Mouse (Mus musculus) left cerebral cortex, postnatal 25 days (tissue): ENCODE data around the gene Arhgef10l. TPM values are rescaled to one million over a fixed set of nuclear protein-coding genes. Genes with fewer than 3 reads are reported as not detected.

ENCODE experiments used
- DNase-seq, 2 experiments: peaks; one replicate each; pipeline ENCODE4 v3.0.0; 2022; ENCODE audit warnings: low spot score in 2 of 2, mixed read lengths in 1 of 2
- intact Hi-C: fragments of 180-260 bp; cut with DNase I; formaldehyde crosslinking; loops from one replicate; pipeline ENCODE4 v1.15.1; 2025
- total RNA-seq, 2 experiments: library from RNA; stranded (reverse); gene quantifications; 2 replicates each; pipeline ENCODE4 v1.2.3; 2021

Arhgef10l gene
- total RNA-seq, 2 experiments from 2014 or later = 53.2 to 57.9 TPM

GRCm38 (mm10) chr4:140695675-140696585, 30.1 kb upstream of the Arhgef10l start:
- no peak for DNase-seq
- intact Hi-C loops = no loop called here

- intact Hi-C loops = no loop called here
- no peak for DNase-seq
Measured at GRCm38 (mm10) chr4:140695146-140695545, 29.3 kb upstream of the Arhgef10l start.

DNA sequence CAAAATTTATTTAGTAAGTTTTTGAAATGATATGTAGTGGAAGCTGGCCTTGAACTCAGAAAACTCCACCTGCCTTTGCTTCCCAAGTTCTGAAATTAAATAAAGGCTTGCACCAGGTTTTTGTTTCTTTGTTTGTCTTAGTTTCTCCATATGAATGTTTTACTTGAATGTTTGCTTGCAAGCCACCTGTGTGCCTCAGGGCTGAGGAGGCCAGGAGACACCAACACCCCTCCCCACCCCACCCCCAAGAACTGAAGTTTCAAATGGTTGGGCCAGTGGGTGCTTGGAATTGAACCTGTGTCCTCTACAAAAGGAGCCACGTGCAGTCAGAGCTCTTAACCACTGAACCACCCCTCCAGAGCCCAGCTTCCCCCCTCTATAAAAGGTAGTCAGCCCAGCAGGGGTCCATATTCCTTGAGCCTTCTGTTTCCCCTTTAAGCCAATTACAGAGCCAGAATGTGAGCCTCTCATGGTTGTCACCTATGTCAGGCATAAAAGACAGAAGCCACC, 28.8 kb upstream of the Arhgef10l start:
- no peak for DNase-seq
- intact Hi-C loops = no loop called here

GRCm38 (mm10) chr4:140693513-140693912, 27.7 kb upstream of the Arhgef10l start:
- intact Hi-C loops = no loop called here
- no peak for DNase-seq

GRCm38 (mm10) chr4:140691481-140691880, 25.7 kb upstream of the Arhgef10l start:
- DNase-seq = no peak
- intact Hi-C loops = no loop called here

GRCm38 (mm10) chr4:140689873-140690655, 24.3 kb upstream of the Arhgef10l start:
- no peak for DNase-seq
- intact Hi-C loops = no loop called here

DNA sequence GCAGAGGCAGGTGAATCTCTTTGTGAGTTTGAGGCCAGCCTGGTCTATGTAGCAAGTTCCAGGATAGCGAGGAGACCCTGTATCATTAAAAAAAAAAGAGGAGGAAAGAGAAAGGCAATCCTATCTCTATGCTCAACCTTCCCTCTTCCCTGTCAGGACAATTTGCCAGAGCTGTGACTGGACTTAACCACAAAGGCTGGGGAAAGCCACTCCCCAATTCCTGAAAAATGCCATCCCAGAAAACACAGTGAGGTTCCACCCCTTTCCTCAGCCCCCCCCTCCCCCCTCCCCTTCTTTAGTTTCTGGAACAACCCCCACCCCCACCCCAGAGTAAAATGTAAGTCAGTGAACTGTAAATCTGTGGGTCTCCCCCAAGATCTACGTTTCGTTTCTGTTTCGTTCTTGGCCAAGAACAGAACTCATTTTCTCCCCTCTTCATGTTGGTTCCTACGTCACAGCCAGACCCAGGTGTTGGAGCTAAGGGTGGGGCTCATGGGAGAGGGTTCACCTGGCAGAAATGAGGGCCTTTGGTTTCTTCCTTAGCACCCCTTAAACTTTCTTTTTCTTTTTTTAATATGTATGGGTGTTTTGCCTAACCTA, 23.1 kb upstream of the Arhgef10l start:
- intact Hi-C loops = no loop called here

GRCm38 (mm10) chr4:140688044-140688825, 22.4 kb upstream of the Arhgef10l start:
- intact Hi-C loops = no loop called here
- no peak for DNase-seq

More for the DNA sequence above, 23.1 kb upstream of the Arhgef10l start:
- no peak for DNase-seq

GRCm38 (mm10) chr4:140684881-140685303, 19.1 kb upstream of the Arhgef10l start:
- DNase-seq = no peak
- intact Hi-C loops = no loop called here

- DNase-seq = peak in 1 of 2 experiments; percentile 20
- intact Hi-C loops = no loop called here
Measured at GRCm38 (mm10) chr4:140684141-140684871, 18.5 kb upstream of the Arhgef10l start.

- intact Hi-C loops = no loop called here
- DNase-seq = no peak
Measured at GRCm38 (mm10) chr4:140683608-140684007, 17.8 kb upstream of the Arhgef10l start.

- intact Hi-C loops = loop anchor here (2.0 kb wide), 1 partner anchor 64 kb away; no protein-coding TSS in a partner anchor
- DNase-seq = no peak
Measured at GRCm38 (mm10) chr4:140680731-140681397, 15.1 kb upstream of the Arhgef10l start.

GRCm38 (mm10) chr4:140679723-140680380, 14.0 kb upstream of the Arhgef10l start:
- intact Hi-C loops = loop anchor here (1.0 to 10.0 kb wide), 6 partner anchors 34 to 805 kb away; no protein-coding TSS in a partner anchor
- peak; percentile 79 to 88 for DNase-seq

DNA sequence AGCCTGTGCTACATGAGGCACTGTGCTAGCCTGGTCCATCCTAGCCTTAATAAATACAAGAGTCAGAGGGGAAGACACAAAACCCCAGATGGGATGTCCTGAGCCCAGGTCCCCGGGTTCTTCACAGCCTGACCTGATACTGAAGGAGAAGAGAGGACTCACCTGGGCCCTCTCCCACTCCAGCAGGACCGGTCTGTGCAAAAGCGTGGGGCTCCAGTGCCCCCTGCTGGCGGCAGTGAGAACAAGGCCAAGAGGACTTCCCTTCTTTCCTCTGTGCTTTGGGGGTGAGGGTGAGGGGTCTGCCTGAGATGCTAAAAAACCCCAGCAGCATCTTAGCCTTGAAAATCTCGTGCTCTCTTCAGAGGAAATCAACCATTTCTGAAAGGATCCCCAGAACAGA, 13.2 kb upstream of the Arhgef10l start:
- DNase-seq = no peak
- intact Hi-C loops = loop anchor here (1.0 to 10.0 kb wide), 5 partner anchors 35 to 804 kb away; no protein-coding TSS in a partner anchor

DNA sequence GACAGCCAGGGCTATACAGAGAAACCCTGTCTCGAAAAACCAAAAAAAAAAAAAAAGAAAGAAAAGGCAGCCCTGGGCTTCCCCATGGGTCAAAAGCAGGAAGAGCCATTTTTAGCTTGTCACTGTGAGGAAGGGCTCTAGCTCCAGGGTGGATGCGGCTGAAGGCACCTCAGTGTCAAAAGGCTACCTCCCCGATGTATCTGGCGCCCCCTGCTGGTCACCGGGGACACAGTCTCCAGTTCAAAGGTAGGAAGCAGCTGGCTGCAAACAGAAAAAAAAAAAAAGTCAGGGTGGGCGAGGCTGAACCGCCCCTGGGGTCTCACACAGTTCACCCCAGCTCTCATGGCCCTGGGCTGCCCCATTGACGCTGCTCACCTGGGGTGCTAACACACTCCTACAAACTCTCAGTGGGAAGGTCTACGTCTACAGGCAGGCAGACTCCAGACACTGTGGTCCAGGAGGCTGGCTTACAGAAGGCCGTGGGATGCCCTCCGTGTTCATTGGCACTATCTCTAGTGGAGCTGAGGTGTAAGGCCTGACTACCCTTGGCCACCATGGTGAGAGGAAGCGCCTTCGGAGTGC, 8.6 kb upstream of the Arhgef10l start:
- intact Hi-C loops = loop anchor here (1.0 to 10.0 kb wide), 4 partner anchors 82 to 800 kb away; no protein-coding TSS in a partner anchor
- peak; percentile 23 to 69 for DNase-seq

- DNase-seq = no peak
- intact Hi-C loops = loop anchor here (1.0 to 10.0 kb wide), 4 partner anchors 81 to 799 kb away; no protein-coding TSS in a partner anchor
Measured at GRCm38 (mm10) chr4:140673527-140674264, 7.9 kb upstream of the Arhgef10l start.
